In the genomic region with DNA sequence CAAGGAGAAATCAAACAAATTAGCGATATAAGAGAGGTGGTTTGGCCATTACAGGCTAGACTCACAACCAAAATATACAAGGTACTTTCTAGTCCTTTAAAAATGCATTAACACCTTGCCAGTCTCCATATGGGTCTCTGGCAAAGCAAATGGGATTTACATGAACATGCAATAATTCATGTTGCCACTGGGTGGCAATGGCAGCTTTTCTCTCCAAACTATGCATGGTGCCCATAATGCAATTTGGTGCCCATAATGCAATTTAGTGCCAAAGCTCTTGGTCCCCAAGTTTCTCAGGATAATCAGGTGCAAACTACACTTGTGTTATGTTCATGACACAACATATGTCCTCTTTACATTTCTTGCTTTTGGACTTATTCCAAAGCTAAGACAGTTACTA, we compare ENCODE assay signal across 8 mouse cellular contexts.
DNase-seq lines count a peak whose midpoint lies in the region; ATAC-seq lines count a peak whose summit lies in the region.

No protein-coding gene starts in this region.

- H3K27ac ChIP-seq in heart, embryonic 11.5 days (ENCODE audit: low read depth, low read length), result no peak overlapping the region

- no peak overlapping the region for H3K4me2 ChIP-seq in heart, embryonic 11.5 days

- no peaks in the 10 kb centered on the region for H3K36me3 ChIP-seq in heart, embryonic 11.5 days (ENCODE audit: control insufficient read depth, insufficient read depth, low read length)

- H3K4me1 ChIP-seq in heart, embryonic 11.5 days (ENCODE audit: control insufficient read depth, insufficient read depth, low read length), result no peaks in the 10 kb centered on the region

- 2% methylated on average over 1 of the region's 1 CpGs for WGBS in heart, embryonic 11.5 days (ENCODE audit: insufficient replicate concordance)

- no peak overlapping the region for H3K9ac ChIP-seq in heart, embryonic 11.5 days (ENCODE audit: low read depth, low read length)

- H3K9me3 ChIP-seq in heart, embryonic 11.5 days (replicated peaks; ENCODE audit: control insufficient read depth, low read length), result no peaks in the 10 kb centered on the region

- no peaks in the 10 kb centered on the region for H3K27me3 ChIP-seq in heart, embryonic 11.5 days (ENCODE audit: control insufficient read depth, insufficient read depth, low read length)

- DNase-seq in heart, adult 18-20 months, result peak; percentile 2 to 25
- peak; percentile 7 for DNase-seq in cerebellum, adult 8-10 months
- peak; percentile 9 to 42 for DNase-seq in frontal cortex, postnatal 36 days (ENCODE audit: low spot score in 2 of 2)
- DNase-seq in layer of hippocampus, adult 9-11 months, result peak; percentile 2
- peak; percentile 50 for DNase-seq in mesoderm, embryonic 11.5 days (ENCODE audit: low read depth, low spot score)
- DNase-seq in thymus, postnatal 0 days (ENCODE audit: low spot score), result peak; percentile 56

- no peak overlapping the region for H3K4me3 ChIP-seq in heart, embryonic 11.5 days (ENCODE audit: low read depth, low read length)

- no peak for ATAC-seq in heart, embryonic 11.5 days (replicated peaks; ENCODE audit: insufficient number of reproducible peaks, low FRiP score, low TSS enrichment)
- ATAC-seq in CD4-positive, CD25-positive, alpha-beta regulatory T cell, adult 4 months, result peak; percentile 92

Comparison
In these comparisons a context has a peak if more than half of its experiments do, and no peak if none do; other contexts are left out.
1. DNase-seq: peak in every context shown above with its lines; median percentile 56 in thymus, postnatal 0 days; 50 in mesoderm, embryonic 11.5 days; 26 in frontal cortex, postnatal 36 days; 14 in heart, adult 18-20 months; 7 in cerebellum, adult 8-10 months; 2 in layer of hippocampus, adult 9-11 months.